Mouse (Mus musculus) adrenal gland, postnatal 25 days (tissue): ENCODE results near the gene Armcx1. TPM values are rescaled to one million over a fixed set of nuclear protein-coding genes. Genes with fewer than 3 reads are reported as not detected.
"Not testable (repeated sequence)": the region's sequence is repeated elsewhere in the genome, so short reads cannot be mapped to it uniquely, and the experiment has no call there.

ENCODE experiments used
- DNase-seq: peaks from one replicate; pipeline ENCODE4 v3.0.0; 2021; ENCODE audit warnings: mixed read lengths
- microRNA-seq, 2 experiments: library from miRNA; unstranded; fragments of <30 nt; microRNA quantifications; one replicate each; pipeline ENCODE4 v1.2.0; 2021
- total RNA-seq: library from RNA; stranded (reverse); gene quantifications from 2 replicates; pipeline ENCODE4 v1.2.3, GENCODE M21; 2021

The Armcx1 gene
- total RNA-seq, 1 experiment from 2014 or later, result 24.1 TPM

DNA sequence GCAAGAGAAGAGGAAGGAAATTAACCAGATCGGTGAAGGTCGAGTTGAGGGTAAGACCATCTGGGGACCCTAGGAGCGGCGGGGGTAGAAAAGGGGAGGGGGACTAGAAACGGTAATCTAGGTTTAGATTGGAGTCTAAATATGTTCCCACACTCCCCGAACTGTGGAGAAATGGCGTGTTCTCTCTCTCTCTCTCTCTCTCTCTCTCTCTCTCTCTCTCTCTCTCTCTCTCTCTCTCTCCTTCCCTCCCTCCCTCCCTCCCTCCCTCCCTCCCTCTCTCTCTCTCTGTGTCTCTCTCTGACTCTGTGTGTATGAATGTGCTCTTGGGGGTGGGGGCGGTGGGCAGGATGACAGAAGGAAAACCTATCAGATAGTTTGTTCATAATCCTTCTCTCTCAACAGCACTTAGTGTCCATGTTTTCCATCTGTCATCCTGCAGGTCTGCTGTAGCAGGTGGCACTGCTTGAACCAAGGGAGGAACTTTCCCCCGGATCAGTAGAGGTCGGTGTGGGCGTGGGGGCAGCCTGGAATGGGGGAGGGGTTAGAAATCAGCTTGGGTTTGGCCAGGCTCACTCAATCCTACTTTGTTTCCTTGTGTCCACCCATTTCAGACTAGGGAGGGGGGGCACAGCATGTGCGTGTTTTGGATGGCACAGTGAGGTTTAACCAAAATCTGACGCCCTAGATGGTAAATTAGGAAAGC, 39.7 kb downstream of the Armcx1 start:
- DNase-seq, result no peak

GRCm38 (mm10) chrX:134763428-134764198, 45.9 kb downstream of the Armcx1 start:
- not testable (repeated sequence) for DNase-seq

Small RNA genes within 50 kb of the gene (microRNA-seq; reads per million reads assigned to microRNA genes)
- 0.34 to 0.71 reads per million in 2 experiments for gene Mir7093

Other genes with a start within 250 kb of the Armcx1 start
- not detected in 2 replicates for gene Taf7l, start 241.5 kb upstream of the Armcx1 start, total RNA-seq
- gene Timm8a1, start 176.1 kb upstream of the Armcx1 start, total RNA-seq, result 30.7 and 34.1 TPM in 2 replicates
- gene Btk, start 134.4 kb upstream of the Armcx1 start, total RNA-seq, result 0.67 and 0.82 TPM in 2 replicates
- 276 and 305 TPM in 2 replicates for gene Rpl36a, start 132.3 kb upstream of the Armcx1 start, total RNA-seq
- 8.4 and 9.0 TPM in 2 replicates for gene Gla, start 116.8 kb upstream of the Armcx1 start, total RNA-seq
- gene Hnrnph2, start 116.8 kb upstream of the Armcx1 start, total RNA-seq, result 90.6 and 98.0 TPM in 2 replicates
- gene Armcx4, start 31.4 kb upstream of the Armcx1 start, total RNA-seq, result 9.7 and 14.6 TPM in 2 replicates
- 6.3 and 14.3 TPM in 2 replicates for gene Armcx6, start 33.5 kb downstream of the Armcx1 start, total RNA-seq
- 36.3 and 45.9 TPM in 2 replicates for gene Armcx3, start 38.6 kb downstream of the Armcx1 start, total RNA-seq
- 36.3 and 44.4 TPM in 2 replicates for gene Armcx2, start 91.3 kb downstream of the Armcx1 start, total RNA-seq
- gene Nxf2, start 246.8 kb downstream of the Armcx1 start, total RNA-seq, result not detected in 2 replicates